Mouse (Mus musculus): ENCODE data around the gene Akr1b7. TPM values are rescaled to one million over a fixed set of nuclear protein-coding genes. Genes with fewer than 3 reads are reported as not detected.
"Not testable (repeated sequence)": the region's sequence is repeated elsewhere in the genome, so short reads cannot be mapped to it uniquely, and the experiment has no call there.

Akr1b7 gene
- total RNA-seq (2015; ENCODE audit: low replicate concordance) (1.1 TPM in 1 of 2 replicates, not detected in the other), total RNA-seq (2017; ENCODE audit: low replicate concordance) (0.77 TPM in 1 of 2 replicates, not detected in the other)

GRCm38 (mm10) chr6:34412023-34412422 lies at the start of gene Akr1b7:
Akr1b7 (plus strand) TSS chr6:34412334.
- ATAC-seq (replicated peaks; ENCODE audit: low FRiP score, poor library complexity, severe bottlenecking): no peak

GRCm38 (mm10) chr6:34364217-34365136 lies 47.7 kb upstream of the Akr1b7 start:
- ATAC-seq (replicated peaks; ENCODE audit: low FRiP score, poor library complexity, severe bottlenecking): no peak

- ATAC-seq (replicated peaks; ENCODE audit: low FRiP score, poor library complexity, severe bottlenecking): no peak
Observed at GRCm38 (mm10) chr6:34367998-34368397, 44.1 kb upstream of the Akr1b7 start.

GRCm38 (mm10) chr6:34370081-34370480 lies 42.1 kb upstream of the Akr1b7 start:
- ATAC-seq (replicated peaks; ENCODE audit: low FRiP score, poor library complexity, severe bottlenecking): no peak

- peak; percentile 71; the same call in 1 of the 2 replicates for ATAC-seq (replicated peaks; ENCODE audit: low FRiP score, poor library complexity, severe bottlenecking)
Observed at GRCm38 (mm10) chr6:34371700-34372351, 40.3 kb upstream of the Akr1b7 start.

- ATAC-seq (replicated peaks; ENCODE audit: low FRiP score, poor library complexity, severe bottlenecking): no peak
Observed at GRCm38 (mm10) chr6:34373841-34374240, 38.3 kb upstream of the Akr1b7 start.

- not testable (repeated sequence) for ATAC-seq (replicated peaks; ENCODE audit: low FRiP score, poor library complexity, severe bottlenecking)
Observed at GRCm38 (mm10) chr6:34375888-34376287, 36.2 kb upstream of the Akr1b7 start.

GRCm38 (mm10) chr6:34383401-34383800 lies 28.7 kb upstream of the Akr1b7 start:
- no peak for ATAC-seq (replicated peaks; ENCODE audit: low FRiP score, poor library complexity, severe bottlenecking)

GRCm38 (mm10) chr6:34384110-34384661 lies 27.9 kb upstream of the Akr1b7 start, which contains the start of gene Akr1b10:
Akr1b10 (plus strand) TSS chr6:34384218.
- ATAC-seq (replicated peaks; ENCODE audit: low FRiP score, poor library complexity, severe bottlenecking): 0 out of 2 replicates have a peak, but pooled peaks have one; percentile 25

- ATAC-seq (replicated peaks; ENCODE audit: low FRiP score, poor library complexity, severe bottlenecking): no peak
Observed at GRCm38 (mm10) chr6:34384701-34385370, 27.3 kb upstream of the Akr1b7 start.

GRCm38 (mm10) chr6:34388420-34389156 lies 23.5 kb upstream of the Akr1b7 start:
- ATAC-seq (replicated peaks; ENCODE audit: low FRiP score, poor library complexity, severe bottlenecking): no peak

- no peak for ATAC-seq (replicated peaks; ENCODE audit: low FRiP score, poor library complexity, severe bottlenecking)
Observed at GRCm38 (mm10) chr6:34395897-34396296, 16.2 kb upstream of the Akr1b7 start.

GRCm38 (mm10) chr6:34398431-34398830 lies 13.7 kb upstream of the Akr1b7 start:
- ATAC-seq (replicated peaks; ENCODE audit: low FRiP score, poor library complexity, severe bottlenecking): no peak

GRCm38 (mm10) chr6:34399606-34400220 lies 12.4 kb upstream of the Akr1b7 start:
- no peak for ATAC-seq (replicated peaks; ENCODE audit: low FRiP score, poor library complexity, severe bottlenecking)

- no peak for ATAC-seq (replicated peaks; ENCODE audit: low FRiP score, poor library complexity, severe bottlenecking)
Observed at GRCm38 (mm10) chr6:34400696-34401095, 11.4 kb upstream of the Akr1b7 start.

- no peak for ATAC-seq (replicated peaks; ENCODE audit: low FRiP score, poor library complexity, severe bottlenecking)
Observed at GRCm38 (mm10) chr6:34406746-34407145, 5.4 kb upstream of the Akr1b7 start.

- ATAC-seq (replicated peaks; ENCODE audit: low FRiP score, poor library complexity, severe bottlenecking): no peak
Observed at GRCm38 (mm10) chr6:34407403-34407802, 4.7 kb upstream of the Akr1b7 start.

- ATAC-seq (replicated peaks; ENCODE audit: low FRiP score, poor library complexity, severe bottlenecking): no peak
Observed at GRCm38 (mm10) chr6:34412688-34413087, 554 bp downstream of the Akr1b7 start.

GRCm38 (mm10) chr6:34413386-34413785 lies 1.3 kb downstream of the Akr1b7 start:
- ATAC-seq (replicated peaks; ENCODE audit: low FRiP score, poor library complexity, severe bottlenecking): not testable (repeated sequence)
